Mouse (Mus musculus) liver, adult 2 months (tissue): ENCODE results near the gene Ubr2.

ENCODE experiments used
- CTCF ChIP-seq: fragments of 200-500 bp; IDR thresholded peaks from 2 replicates; pipeline ENCODE4 v1.5.1; 2011; ENCODE audit warnings: low read depth, low read length, control low read depth
- POLR2A ChIP-seq: fragments of 200-500 bp; IDR thresholded peaks from 2 replicates; pipeline ENCODE4 v1.6.1; 2011; ENCODE audit warnings: low read length, control low read depth; ENCODE audit not compliant: insufficient read depth; ENCODE audit errors: extremely low read depth

GRCm38 (mm10) chr17:46885218-46885909, 125.0 kb downstream of the Ubr2 start:
- TF ChIP-seq CTCF: no peak
- no peak for TF ChIP-seq POLR2A
